Mouse (Mus musculus) testis, postnatal 10 days (tissue): ENCODE data around the gene Fry.

Source experiments
- DNase-seq: peaks from one replicate; pipeline ENCODE4 v3.0.0; 2021; ENCODE audit warnings: low spot score

Gene Fry

GRCm38 (mm10) chr5:150525239-150525638, 406.8 kb downstream of the Fry start:
- DNase-seq, result no peak

GRCm38 (mm10) chr5:150541302-150541701, 422.9 kb downstream of the Fry start:
- no peak for DNase-seq

- DNase-seq, result no peak
Measured at GRCm38 (mm10) chr5:150543184-150543583, 424.7 kb downstream of the Fry start.
